Mouse (Mus musculus): ENCODE measurements around the gene Castor2. TPM values are rescaled to one million over a fixed set of nuclear protein-coding genes. Genes with fewer than 3 reads are reported as not detected.
A peak's percentile ranks its signal among the peaks of the same experiment; 100 is the strongest.

Gene Castor2
- polyA plus RNA-seq (2014; fragmentation: Nextera tagmentation; extraction: Ambion mirVana), result 21.9 and 23.1 TPM in 2 replicates

DNA sequence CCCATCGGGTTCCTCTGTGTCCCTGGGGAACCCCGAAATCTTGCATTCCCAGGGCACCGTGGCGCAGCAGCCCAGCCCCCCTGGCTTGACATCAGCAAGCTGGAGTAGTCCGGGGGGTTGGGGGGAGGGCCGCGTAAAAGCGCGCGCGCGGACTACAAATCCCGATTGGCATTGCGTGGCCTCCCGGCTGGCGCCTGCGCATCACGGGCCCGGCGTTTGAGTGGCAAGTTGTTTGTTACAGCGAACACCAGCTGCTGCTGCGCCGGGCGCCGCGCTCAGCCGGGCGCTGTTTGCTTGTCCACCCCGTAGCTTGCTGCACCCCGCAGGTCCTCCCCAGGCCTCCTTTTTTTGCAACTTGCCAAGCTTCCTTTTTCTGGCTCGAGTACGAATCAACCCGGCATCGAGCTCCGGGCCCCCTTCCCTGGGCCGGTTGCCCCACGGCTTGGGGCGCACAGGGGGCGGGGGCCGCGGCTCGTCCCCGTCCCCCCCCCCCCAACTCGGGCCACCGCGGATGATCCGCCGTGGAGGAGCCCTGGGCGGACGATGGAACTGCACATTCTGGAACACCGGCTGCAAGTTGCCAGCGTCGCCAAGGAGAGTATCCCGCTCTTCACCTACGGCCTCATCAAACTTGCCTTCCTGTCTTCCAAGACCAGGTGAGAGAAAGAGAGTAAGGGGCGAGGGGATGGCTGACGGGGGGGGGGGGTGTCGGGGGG, at the start of gene Castor2:
TSS of gene Castor2 (plus strand) at position 216 of the 716 bp plus-strand sequence.
- H3K4me3 ChIP-seq (ENCODE audit: low read depth, low read length), result peak within 1 kb of the TSS; percentile 76
- DNase-seq (ENCODE audit: low spot score) (peak; percentile 98), ATAC-seq (peak; percentile 94)
- peak within 1 kb of the TSS; percentile 58 for H3K4me2 ChIP-seq (ENCODE audit: low read length)
- peak within 1 kb of the TSS; percentile 89 for H3K9ac ChIP-seq (ENCODE audit: low read length)
- H3K36me3 ChIP-seq (ENCODE audit: control insufficient read depth, insufficient read depth, low read length), result no peaks in the 10 kb centered on the region
- H3K27ac ChIP-seq (ENCODE audit: low read depth, low read length), result peak within 1 kb of the TSS; percentile 92
- WGBS, result under 1% methylated on average over 48 of the region's 58 CpGs
- peaks cover 13% of the 10 kb centered on the region for H3K4me1 ChIP-seq (ENCODE audit: control insufficient read depth, insufficient read depth, low read length)
- H3K9me3 ChIP-seq (replicated peaks; ENCODE audit: control insufficient read depth, low read length), result no peaks in the 10 kb centered on the region
- no peaks in the 10 kb centered on the region for H3K27me3 ChIP-seq (replicated peaks; ENCODE audit: control insufficient read depth, insufficient read depth, low read length)

DNA sequence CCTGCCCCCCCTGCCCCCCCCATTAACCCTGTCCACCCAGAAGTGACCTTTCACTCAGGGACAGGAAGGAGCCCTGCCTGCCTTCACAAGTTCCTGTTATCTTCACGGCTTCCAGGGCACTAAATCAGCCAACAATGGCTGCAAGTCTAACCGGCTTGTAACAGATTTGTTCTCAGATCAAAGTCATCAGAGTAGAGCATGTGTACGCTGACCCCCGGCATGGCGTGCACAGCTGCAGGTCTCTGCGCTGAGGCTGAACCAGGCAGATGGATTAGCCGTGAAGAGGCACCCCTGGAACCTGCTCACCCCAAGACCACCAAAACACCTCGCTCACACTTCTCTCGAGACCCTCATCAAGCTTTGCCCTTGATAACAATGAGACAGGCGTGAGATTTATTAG, 48.8 kb upstream of the Castor2 start:
- H3K4me3 ChIP-seq (ENCODE audit: low read depth, low read length), result no peak overlapping the region
- no peak overlapping the region for H3K27ac ChIP-seq (ENCODE audit: low read depth, low read length)
- DNase-seq (ENCODE audit: low spot score) (no peak), ATAC-seq (no peak)
- no peak overlapping the region for H3K4me2 ChIP-seq (ENCODE audit: low read length)
- H3K27me3 ChIP-seq (replicated peaks; ENCODE audit: control insufficient read depth, insufficient read depth, low read length), result no peaks in the 10 kb centered on the region
- no peaks in the 10 kb centered on the region for H3K4me1 ChIP-seq (ENCODE audit: control insufficient read depth, insufficient read depth, low read length)
- H3K9ac ChIP-seq (ENCODE audit: low read length), result no peak overlapping the region
- no peaks in the 10 kb centered on the region for H3K36me3 ChIP-seq (ENCODE audit: control insufficient read depth, insufficient read depth, low read length)
- no peaks in the 10 kb centered on the region for H3K9me3 ChIP-seq (replicated peaks; ENCODE audit: control insufficient read depth, low read length)
- 43% methylated on average over 10 of the region's 10 CpGs for WGBS

DNA sequence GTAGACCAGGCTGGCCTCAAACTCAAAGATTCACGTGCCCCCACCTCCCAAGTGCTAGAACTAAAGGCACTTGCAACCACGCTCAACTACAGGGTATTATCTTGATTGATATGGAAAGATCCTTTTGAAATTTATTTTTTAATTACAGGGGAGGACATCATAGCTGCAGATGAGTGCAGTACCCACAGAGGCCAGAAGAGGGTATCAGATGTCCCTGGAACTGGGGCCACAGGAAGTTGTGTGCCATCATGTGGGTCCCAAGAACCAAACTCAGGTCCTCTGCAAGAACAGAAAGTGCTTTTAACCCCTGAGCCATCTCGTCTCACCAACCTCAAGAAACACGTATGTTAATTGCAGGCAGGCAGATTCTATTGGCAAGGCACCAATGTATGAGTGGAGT, 46.9 kb upstream of the Castor2 start:
- no peak for DNase-seq (ENCODE audit: low spot score)
- 82% methylated on average over 4 of the region's 4 CpGs for WGBS

DNA sequence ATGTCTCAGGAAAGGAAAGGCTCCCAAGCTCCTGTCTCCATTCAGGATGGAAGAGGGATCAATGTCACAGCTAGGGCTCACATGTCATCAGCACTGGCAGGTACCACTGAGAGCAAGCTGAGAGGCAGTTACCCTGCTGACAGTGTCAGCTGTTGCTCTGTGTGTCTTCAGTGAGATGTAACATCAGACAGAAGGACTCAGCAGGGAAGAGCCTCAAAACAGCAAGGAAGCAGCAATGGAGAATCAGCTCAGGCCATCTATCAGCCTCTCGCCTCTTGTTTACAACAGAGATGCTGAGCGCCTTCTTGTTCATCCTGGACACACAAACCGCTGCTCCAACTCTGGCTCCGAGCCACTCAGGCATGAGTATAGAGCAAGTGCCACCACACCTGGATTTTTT, 45.0 kb upstream of the Castor2 start:
- WGBS, result 79% methylated on average over 4 of the region's 4 CpGs

More for the DNA sequence above, 46.9 kb upstream of the Castor2 start:
- H3K9ac ChIP-seq (ENCODE audit: low read length), result no peak overlapping the region
- no peaks in the 10 kb centered on the region for H3K4me1 ChIP-seq (ENCODE audit: control insufficient read depth, insufficient read depth, low read length)
- no peak overlapping the region for H3K4me3 ChIP-seq (ENCODE audit: low read depth, low read length)
- H3K36me3 ChIP-seq (ENCODE audit: control insufficient read depth, insufficient read depth, low read length), result no peaks in the 10 kb centered on the region
- H3K27ac ChIP-seq (ENCODE audit: low read depth, low read length), result no peak overlapping the region
- no peaks in the 10 kb centered on the region for H3K27me3 ChIP-seq (replicated peaks; ENCODE audit: control insufficient read depth, insufficient read depth, low read length)
- no peaks in the 10 kb centered on the region for H3K9me3 ChIP-seq (replicated peaks; ENCODE audit: control insufficient read depth, low read length)
- H3K4me2 ChIP-seq (ENCODE audit: low read length), result no peak overlapping the region
- ATAC-seq, result no peak

DNA sequence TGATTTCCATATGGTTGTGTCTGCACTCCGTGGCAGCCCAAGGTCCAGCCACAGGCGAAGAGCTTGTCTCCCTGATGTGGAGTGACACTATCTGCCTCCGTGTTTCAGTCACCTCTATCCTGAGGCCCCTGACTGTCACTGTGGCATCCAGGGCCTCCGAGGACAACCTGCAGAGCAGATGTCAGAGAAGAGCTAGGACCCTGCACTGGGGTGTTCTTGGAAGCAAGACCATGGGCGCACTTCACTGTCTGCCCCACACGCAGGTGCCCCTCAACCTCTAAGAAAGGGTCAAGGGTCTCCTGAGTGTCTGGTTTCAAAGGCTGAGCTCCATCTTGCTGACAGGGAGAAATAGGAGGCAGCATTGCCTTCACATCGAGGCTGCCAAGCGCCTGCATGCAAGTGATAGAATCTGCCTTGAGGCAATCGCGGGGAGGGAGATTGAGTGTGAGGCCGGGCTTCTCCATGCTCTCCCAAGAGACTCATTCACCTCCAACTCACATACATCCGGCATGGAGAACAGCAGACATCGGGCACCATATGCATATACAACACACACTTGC, 40.6 kb upstream of the Castor2 start:
- Histone ChIP-seq H3K27ac (ENCODE audit: low read depth, low read length) (no peak overlapping the region; the same call in 1 of the 2 replicates), H3K9ac (ENCODE audit: low read length) (no peak overlapping the region), H3K4me1 (ENCODE audit: control insufficient read depth, insufficient read depth, low read length) (no peaks in the 10 kb centered on the region), H3K27me3 (replicated peaks; ENCODE audit: control insufficient read depth, insufficient read depth, low read length) (no peaks in the 10 kb centered on the region), H3K9me3 (replicated peaks; ENCODE audit: control insufficient read depth, low read length) (no peaks in the 10 kb centered on the region), H3K4me3 (ENCODE audit: low read depth, low read length) (no peak overlapping the region), H3K4me2 (ENCODE audit: low read length) (no peak overlapping the region), H3K36me3 (ENCODE audit: control insufficient read depth, insufficient read depth, low read length) (no peaks in the 10 kb centered on the region)
- DNase-seq (ENCODE audit: low spot score) (no peak), ATAC-seq (no peak)
- 72% methylated on average over 13 of the region's 13 CpGs for WGBS

More for the DNA sequence above, 45.0 kb upstream of the Castor2 start:
- no peak overlapping the region for H3K27ac ChIP-seq (ENCODE audit: low read depth, low read length)
- no peaks in the 10 kb centered on the region for H3K4me1 ChIP-seq (ENCODE audit: control insufficient read depth, insufficient read depth, low read length)
- DNase-seq (ENCODE audit: low spot score) (no peak), ATAC-seq (no peak)
- H3K27me3 ChIP-seq (replicated peaks; ENCODE audit: control insufficient read depth, insufficient read depth, low read length), result no peaks in the 10 kb centered on the region
- H3K9ac ChIP-seq (ENCODE audit: low read length), result no peak overlapping the region
- no peak overlapping the region for H3K4me2 ChIP-seq (ENCODE audit: low read length)
- H3K36me3 ChIP-seq (ENCODE audit: control insufficient read depth, insufficient read depth, low read length), result no peaks in the 10 kb centered on the region
- H3K4me3 ChIP-seq (ENCODE audit: low read depth, low read length), result no peak overlapping the region
- H3K9me3 ChIP-seq (replicated peaks; ENCODE audit: control insufficient read depth, low read length), result no peaks in the 10 kb centered on the region

DNA sequence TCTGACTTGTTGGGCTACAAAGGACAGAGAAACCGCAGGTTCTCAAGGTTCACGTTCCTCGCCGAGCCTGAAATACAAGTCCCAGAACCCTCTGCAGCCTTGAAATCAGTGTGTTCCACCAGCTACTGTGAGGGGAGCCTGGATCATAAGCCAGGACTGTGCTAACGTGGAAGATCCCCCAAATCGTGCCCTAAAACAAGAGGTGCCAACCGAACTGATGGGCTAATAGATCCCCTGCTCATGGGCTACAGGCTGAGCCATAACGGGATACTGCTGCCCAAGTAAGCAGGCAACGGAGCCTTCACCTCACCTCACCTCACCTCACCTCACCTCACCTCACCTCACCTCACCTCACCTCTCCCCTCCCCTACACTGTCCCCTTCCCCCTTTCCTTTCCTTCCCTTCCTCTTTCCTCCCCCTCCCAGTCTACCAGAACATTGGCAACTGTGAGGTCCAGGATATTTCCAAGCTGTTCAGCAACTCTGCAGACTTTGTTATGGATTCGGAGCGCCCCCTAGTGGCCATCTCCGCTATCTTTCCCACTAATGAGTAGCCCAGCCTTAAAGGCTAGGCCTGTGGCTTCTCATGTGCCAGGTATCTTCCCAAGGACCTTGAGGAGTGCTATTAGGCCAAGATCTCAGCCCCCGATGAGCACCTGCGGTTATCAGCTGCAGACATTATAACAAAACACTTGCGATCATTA, 36.0 kb upstream of the Castor2 start:
- Histone ChIP-seq H3K4me1 (ENCODE audit: control insufficient read depth, insufficient read depth, low read length) (no peaks in the 10 kb centered on the region), H3K27ac (ENCODE audit: low read depth, low read length) (no peak overlapping the region), H3K9me3 (replicated peaks; ENCODE audit: control insufficient read depth, low read length) (no peaks in the 10 kb centered on the region), H3K9ac (ENCODE audit: low read length) (no peak overlapping the region), H3K4me2 (ENCODE audit: low read length) (no peak overlapping the region), H3K4me3 (ENCODE audit: low read depth, low read length) (no peak overlapping the region), H3K36me3 (ENCODE audit: control insufficient read depth, insufficient read depth, low read length) (no peaks in the 10 kb centered on the region), H3K27me3 (replicated peaks; ENCODE audit: control insufficient read depth, insufficient read depth, low read length) (no peaks in the 10 kb centered on the region)
- ATAC-seq (peak; percentile 87), DNase-seq (ENCODE audit: low spot score) (peak; percentile 95)
- 52% methylated on average over 15 of the region's 15 CpGs for WGBS

DNA sequence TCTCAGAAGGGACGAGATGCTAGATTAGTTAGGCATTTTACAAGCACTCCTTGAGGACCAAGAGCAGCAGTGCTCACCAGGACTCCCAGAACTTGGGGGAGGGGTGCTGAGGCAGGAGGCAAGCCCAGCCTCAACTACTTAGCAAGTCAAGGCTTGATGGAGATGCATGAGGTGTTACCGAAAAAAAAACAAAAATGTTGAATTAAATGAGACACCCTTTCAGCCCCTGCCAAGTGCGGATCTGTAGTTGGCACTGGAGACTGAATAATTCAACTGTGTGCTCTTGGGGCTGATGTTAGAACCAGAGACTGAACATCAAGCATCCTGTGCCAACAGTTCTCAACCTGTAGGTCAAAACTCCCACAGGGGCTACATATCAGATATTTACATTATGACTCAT, 33.2 kb upstream of the Castor2 start:
- Histone ChIP-seq H3K4me2 (ENCODE audit: low read length) (no peak overlapping the region), H3K27ac (ENCODE audit: low read depth, low read length) (no peak overlapping the region), H3K27me3 (replicated peaks; ENCODE audit: control insufficient read depth, insufficient read depth, low read length) (no peaks in the 10 kb centered on the region), H3K36me3 (ENCODE audit: control insufficient read depth, insufficient read depth, low read length) (no peaks in the 10 kb centered on the region), H3K4me3 (ENCODE audit: low read depth, low read length) (no peak overlapping the region), H3K4me1 (ENCODE audit: control insufficient read depth, insufficient read depth, low read length) (no peaks in the 10 kb centered on the region), H3K9ac (ENCODE audit: low read length) (no peak overlapping the region), H3K9me3 (replicated peaks; ENCODE audit: control insufficient read depth, low read length) (peaks cover 3% of the 10 kb centered on the region; the same call in 1 of the 2 replicates)
- no peak for ATAC-seq
- peak; percentile 65 for DNase-seq (ENCODE audit: low spot score)
- WGBS, result 32% methylated on average over 3 of the region's 3 CpGs

DNA sequence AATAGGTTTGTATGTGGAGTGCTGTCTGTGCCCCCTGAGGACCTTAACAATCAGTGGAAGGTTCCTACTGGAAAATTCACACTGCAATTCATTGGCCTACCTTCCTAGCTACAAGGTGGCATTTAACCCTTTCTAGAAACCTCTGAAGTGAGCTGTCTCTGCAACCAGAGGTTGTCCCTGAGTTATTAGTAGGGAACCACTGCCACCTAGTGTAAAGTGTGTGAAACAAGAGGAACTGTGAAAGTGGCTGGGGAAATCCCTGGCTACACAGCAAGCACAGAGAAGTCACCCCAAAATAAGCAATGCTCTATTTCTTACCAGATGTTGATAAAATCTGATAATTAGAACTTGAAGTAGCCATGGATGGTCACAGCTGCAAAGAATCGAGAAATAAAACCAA, 31.6 kb upstream of the Castor2 start:
- peak; percentile 74 for DNase-seq (ENCODE audit: low spot score)
- Histone ChIP-seq H3K36me3 (ENCODE audit: control insufficient read depth, insufficient read depth, low read length) (no peaks in the 10 kb centered on the region), H3K9ac (ENCODE audit: low read length) (no peak overlapping the region), H3K4me2 (ENCODE audit: low read length) (no peak overlapping the region), H3K9me3 (replicated peaks; ENCODE audit: control insufficient read depth, low read length) (peaks cover 3% of the 10 kb centered on the region; the same call in 1 of the 2 replicates), H3K4me3 (ENCODE audit: low read depth, low read length) (no peak overlapping the region), H3K4me1 (ENCODE audit: control insufficient read depth, insufficient read depth, low read length) (no peaks in the 10 kb centered on the region), H3K27me3 (replicated peaks; ENCODE audit: control insufficient read depth, insufficient read depth, low read length) (no peaks in the 10 kb centered on the region), H3K27ac (ENCODE audit: low read depth, low read length) (no peak overlapping the region)
- no peak for ATAC-seq
- WGBS, result 29% methylated on average over 1 of the region's 1 CpGs

All from forebrain, embryonic 14.5 days (tissue).